Mouse (Mus musculus): ENCODE results near the gene B3gntl1.
A peak's percentile ranks its signal among the peaks of the same experiment; 100 is the strongest.

B3gntl1 gene

DNA sequence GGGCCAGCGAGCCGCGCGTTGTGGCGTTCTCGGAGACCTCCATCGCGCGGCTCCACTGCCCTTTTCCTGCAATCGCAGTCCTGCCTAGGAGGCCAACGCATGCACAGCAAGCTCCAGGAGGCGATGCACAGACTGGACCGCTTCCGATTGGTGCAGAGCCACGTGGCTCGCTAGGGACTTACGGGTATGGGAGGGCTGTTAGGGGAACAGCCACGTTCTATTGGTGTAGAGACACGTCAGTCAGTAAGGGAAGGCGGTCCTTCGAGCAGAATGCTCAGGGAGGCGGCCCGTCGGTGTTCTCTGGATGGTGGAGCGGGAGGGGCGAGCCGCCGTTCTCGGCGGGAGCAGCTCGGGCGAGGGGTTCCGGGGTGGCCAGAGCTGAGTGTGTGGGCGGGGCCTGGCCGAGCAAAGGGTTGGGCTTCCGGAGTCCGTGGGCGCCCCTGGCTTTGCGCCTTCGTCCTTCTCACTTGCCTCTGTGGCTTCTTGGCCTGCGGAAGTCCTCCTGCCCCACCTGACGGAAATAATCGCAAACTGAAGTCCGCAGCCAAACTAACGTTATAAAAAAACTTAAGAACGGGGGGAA is at the start of gene B3gntl1:
TSS of gene B3gntl1 (minus strand) at position 164 of the 583 bp plus-strand sequence.
- peak; percentile 98 to 99 for DNase-seq (ENCODE audit: low spot score in 2 of 2)

GRCm38 (mm10) chr11:121722434-121722833 is 49.5 kb upstream of the B3gntl1 start:
- no peak for DNase-seq (ENCODE audit: low spot score in 2 of 2)

DNA sequence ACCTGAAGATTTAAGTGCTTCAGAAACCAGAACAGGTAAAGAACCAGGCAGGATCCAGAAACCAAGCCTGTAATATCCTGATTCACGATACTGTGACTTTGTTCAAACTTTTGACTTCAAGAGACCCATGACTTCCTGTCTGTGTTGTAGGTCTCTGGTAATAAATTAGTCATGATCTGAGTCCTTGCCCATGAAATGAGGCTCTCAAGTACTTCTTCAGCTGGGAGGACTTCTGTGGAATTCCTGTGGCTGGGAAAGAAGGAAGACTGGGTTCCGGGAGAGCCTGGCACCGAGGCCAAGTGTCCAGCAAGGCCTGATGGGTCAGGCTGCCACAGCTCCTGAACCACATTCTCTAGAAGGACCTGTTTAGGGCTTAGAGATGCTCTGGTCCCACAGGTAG is 47.8 kb upstream of the B3gntl1 start:
- DNase-seq (ENCODE audit: low spot score in 2 of 2), result no peak

DNA sequence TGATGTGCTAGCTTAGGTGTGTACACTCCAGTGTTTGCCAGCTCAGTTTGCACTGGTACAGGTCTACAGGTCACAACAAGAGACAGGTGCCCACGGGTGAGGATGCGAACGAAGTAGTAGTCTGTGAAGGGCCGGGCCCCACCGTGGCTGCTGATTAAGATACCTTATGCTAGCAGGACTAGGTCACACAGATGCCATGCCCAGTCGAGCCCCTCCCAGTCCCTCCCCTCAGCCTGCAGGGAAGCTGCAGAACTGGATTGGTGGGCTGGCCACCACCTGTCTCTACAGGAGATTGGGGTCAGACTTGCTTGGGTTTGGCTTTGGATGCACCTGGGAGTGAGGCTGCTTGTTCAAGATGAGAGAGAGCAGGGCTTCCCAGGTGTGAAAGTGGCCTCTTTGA is 44.8 kb upstream of the B3gntl1 start:
- DNase-seq (ENCODE audit: low spot score in 2 of 2), result no peak

- no peak for DNase-seq (ENCODE audit: low spot score in 2 of 2)
Observed at GRCm38 (mm10) chr11:121714745-121715485, 42.0 kb upstream of the B3gntl1 start.

GRCm38 (mm10) chr11:121713569-121713968 is 40.6 kb upstream of the B3gntl1 start:
- DNase-seq (ENCODE audit: low spot score in 2 of 2), result no peak

DNA sequence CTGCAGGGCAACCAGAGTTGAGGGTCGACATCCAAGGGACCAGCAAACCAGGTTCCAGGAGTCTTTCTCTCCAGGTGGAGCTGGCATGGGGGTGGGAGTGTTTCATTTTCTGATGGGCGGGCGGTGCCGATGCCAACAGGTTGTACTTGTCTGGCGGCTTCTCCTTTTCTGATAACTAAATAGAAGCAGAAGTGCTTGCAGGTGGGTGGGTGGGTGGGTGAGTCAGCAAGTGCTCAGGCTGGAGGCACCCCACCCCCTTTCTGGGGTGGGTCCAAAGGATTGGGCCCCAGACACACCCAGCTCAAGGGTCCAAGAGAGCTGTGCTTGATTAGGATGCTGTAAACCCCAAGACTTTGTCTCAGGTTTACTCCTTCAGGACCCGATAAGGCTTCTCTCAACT is 40.0 kb upstream of the B3gntl1 start:
- DNase-seq (ENCODE audit: low spot score in 2 of 2), result no peak

- no peak for DNase-seq (ENCODE audit: low spot score in 2 of 2)
Observed at GRCm38 (mm10) chr11:121710245-121710644, 37.3 kb upstream of the B3gntl1 start.

- no peak for DNase-seq (ENCODE audit: low spot score in 2 of 2)
Observed at GRCm38 (mm10) chr11:121709278-121709677, 36.3 kb upstream of the B3gntl1 start.

- no peak for DNase-seq (ENCODE audit: low spot score in 2 of 2)
Observed at GRCm38 (mm10) chr11:121706521-121707005, 33.6 kb upstream of the B3gntl1 start.

DNA sequence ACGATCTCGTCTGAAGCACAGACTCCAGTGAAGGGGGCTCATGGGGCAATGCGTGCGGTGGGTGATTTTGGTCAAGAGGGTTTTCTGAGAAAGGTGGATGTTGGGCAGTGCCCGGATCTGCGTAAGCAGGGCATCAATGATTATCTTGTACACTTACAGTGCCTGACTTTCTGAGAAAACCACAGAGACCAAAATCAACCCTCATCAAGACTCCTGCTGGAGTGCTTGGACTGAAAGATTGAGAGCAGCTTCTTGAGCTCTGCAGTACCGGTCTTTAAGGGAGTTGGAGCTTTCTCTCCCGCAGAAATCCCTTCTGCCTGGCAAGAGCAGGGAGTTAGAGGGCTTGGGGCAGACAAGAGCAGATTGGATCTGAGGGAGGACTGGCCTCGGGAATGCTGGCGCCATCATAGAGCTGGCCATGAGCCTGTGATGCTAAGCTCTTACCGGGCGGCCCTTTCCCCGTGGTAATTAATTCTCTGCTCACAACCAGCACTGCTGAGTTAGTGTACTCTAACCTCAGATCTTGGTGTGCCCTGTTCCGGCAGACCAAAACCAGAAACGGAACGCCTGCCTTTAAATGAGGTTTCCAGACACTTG is 30.8 kb upstream of the B3gntl1 start:
- DNase-seq (ENCODE audit: low spot score in 2 of 2), result peak in 1 of 2 experiments; percentile 13

DNA sequence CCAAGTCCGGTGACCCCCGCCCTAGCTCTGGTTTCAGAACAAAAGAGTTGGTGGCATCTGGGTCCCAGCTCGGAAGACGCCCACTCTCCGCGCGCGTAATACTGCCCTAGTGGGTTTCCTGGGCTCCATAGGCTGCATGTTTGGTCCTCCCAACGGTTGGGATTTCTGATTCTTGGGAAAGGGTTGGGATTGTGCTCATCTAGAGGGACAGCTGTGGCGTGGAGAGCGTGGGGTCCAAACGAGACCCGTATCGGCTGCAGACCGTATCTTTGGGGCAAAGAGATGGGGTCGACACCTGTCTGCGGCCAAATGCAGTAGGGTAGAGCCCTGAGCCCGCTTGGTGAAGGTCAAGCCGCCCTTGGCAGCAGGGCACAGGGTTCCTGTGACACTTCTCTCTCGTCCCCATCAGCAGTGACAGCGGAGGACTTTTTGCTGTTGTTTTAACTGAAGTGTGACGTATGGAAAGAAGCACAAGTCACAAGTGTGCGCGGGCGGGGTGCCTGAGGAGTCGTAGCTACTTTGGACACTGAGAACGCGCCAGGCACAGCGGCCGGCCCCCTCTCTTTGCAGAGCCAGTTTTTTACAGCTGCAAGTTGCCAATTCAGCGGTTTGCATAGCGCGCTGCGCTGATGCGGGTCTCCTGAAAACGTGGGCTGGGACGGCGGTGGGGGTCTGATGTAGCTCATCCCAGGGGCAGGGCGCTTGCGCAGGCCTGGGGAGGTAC is 30.1 kb upstream of the B3gntl1 start:
- DNase-seq (ENCODE audit: low spot score in 2 of 2), result peak; percentile 26 to 32

GRCm38 (mm10) chr11:121702111-121702894 is 29.4 kb upstream of the B3gntl1 start:
- peak; percentile 68 to 80 for DNase-seq (ENCODE audit: low spot score in 2 of 2)

- DNase-seq (ENCODE audit: low spot score in 2 of 2), result no peak
Observed at GRCm38 (mm10) chr11:121701244-121701643, 28.3 kb upstream of the B3gntl1 start, which contains the start of gene Metrnl. Gene Metrnl (plus strand): TSS chr11:121701544.

DNA sequence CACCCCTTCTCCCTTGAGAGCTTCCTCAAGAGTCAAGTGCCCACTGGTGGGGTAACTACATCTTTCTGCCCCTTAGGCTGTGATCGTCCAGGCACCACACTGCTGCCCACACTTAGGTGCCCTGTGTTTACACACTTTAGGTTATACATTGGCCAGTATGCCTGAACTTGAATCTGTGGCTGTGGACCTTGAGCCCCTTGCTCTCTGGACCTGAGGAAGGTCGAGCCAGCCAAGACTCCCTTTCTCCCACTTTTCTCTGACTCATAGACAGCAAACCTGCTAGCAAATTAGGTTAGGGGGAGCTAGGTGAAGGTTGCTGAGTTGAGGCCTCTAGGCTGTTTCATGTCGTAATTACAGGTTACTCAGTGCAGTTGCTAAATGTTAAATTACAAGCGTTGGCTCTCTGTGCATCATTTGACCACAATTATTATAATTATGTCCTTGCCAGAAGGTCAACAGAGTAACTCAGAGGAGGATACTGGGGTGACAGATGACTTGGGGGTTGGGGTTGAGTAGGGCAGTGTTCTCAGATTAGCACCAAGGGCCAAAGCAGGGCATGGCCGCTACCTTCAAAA is 25.5 kb upstream of the B3gntl1 start:
- no peak for DNase-seq (ENCODE audit: low spot score in 2 of 2)

GRCm38 (mm10) chr11:121697271-121697670 is 24.3 kb upstream of the B3gntl1 start:
- no peak for DNase-seq (ENCODE audit: low spot score in 2 of 2)

DNA sequence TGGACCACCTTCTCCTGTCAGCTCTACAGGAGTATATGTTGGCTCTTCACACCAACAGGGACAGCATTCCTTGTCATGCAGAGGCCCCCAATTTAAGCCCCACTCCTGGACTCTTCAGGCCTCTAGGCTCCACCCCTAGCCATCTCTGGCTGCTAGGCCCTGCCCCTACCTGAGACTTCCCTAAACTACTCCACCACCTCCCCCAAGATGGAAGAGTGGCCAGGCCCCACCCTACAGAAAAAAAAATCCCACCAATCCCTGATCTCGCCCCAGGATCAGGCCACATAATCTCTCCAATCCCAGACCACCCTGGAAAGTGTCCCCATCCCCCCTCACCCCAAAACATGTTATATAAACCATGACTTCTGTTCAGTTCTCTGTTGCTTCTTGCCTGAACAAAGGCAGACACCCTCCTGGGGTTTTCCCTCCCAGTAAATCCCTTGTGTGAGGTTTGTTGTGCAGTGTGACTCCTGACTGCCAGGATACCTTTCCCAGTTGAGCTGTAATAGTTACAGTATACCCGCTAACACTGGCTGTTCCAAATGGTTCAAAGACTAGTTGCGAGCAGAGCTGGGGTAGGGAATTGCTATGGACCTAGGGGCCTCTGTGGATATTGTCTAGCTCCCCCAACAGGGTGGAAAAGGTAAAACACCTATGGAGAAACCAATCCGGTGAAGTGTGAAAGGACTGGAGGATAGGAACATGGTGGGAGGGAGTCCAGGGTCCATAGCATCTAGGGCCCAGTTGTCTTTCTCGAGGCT is 22.5 kb upstream of the B3gntl1 start:
- no peak for DNase-seq (ENCODE audit: low spot score in 2 of 2)

- no peak for DNase-seq (ENCODE audit: low spot score in 2 of 2)
Observed at GRCm38 (mm10) chr11:121688024-121688423, 15.1 kb upstream of the B3gntl1 start.

DNA sequence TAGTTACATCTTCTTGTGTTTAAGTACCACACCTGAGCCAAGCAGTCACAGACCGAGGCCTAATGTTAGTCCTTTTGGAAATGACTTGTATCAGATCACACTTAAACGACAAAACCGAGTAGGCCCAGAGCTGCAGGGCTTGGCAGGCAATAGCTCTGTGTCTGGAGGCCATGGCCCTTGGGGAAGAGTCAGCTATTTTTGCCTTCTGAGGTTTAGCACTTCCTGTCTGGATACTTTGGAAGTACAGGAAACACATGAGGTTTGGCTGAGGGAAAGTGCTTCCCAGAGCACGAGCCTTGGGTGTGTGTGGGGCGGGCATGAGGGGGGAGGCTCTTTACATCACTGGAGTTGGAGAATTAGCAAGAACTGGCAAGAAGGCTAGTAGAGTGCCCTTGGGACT is 13.7 kb upstream of the B3gntl1 start:
- no peak for DNase-seq (ENCODE audit: low spot score in 2 of 2)

GRCm38 (mm10) chr11:121686091-121686490 is 13.1 kb upstream of the B3gntl1 start:
- DNase-seq (ENCODE audit: low spot score in 2 of 2), result no peak
